Mouse (Mus musculus) left cerebral cortex, adult 9 months (tissue): ENCODE results near the gene Sstr3.

Source experiments
- DNase-seq, 2 experiments: peaks; one replicate each; pipeline ENCODE4 v3.0.0; 2022; ENCODE audit warnings: low spot score in 2 of 2

The Sstr3 gene

GRCm38 (mm10) chr15:78530671-78531450 is 13.6 kb downstream of the Sstr3 start, which contains the start of gene C1qtnf6:
TSS of gene C1qtnf6 (minus strand) at chr15:78531416.
- no peak for DNase-seq

- DNase-seq, result no peak
Measured at GRCm38 (mm10) chr15:78530141-78530540, 14.3 kb downstream of the Sstr3 start.

DNA sequence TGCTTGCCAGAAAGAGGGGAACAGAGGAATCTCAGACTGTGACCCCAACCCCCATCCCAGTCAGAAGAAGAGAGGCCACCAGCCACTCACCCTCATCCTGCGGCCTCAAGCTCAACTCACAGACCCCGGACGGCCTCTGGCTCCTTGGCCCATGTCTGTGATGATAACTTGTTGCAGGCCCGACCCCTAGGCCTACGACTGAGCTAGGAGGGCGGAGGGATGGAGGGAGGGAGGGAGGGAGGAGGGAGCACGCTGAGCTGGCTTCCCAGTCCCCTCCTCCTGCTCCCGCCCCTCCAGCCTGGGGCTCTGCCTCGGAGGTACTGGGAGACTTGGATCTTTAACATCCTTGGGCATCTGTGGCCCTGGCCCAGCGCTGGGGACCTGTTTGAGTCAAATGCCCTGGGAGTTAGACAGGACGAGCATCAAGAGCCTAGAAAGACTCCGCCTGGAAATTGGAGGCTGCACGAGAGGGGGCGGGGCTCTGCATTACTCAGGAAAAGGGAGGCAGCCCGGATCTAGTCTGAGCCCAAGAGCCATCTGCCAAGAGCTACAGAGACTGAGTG is 15.0 kb downstream of the Sstr3 start:
- DNase-seq, result peak in 1 of 2 experiments; percentile 70

GRCm38 (mm10) chr15:78528726-78529411 is 15.6 kb downstream of the Sstr3 start:
- no peak for DNase-seq

DNA sequence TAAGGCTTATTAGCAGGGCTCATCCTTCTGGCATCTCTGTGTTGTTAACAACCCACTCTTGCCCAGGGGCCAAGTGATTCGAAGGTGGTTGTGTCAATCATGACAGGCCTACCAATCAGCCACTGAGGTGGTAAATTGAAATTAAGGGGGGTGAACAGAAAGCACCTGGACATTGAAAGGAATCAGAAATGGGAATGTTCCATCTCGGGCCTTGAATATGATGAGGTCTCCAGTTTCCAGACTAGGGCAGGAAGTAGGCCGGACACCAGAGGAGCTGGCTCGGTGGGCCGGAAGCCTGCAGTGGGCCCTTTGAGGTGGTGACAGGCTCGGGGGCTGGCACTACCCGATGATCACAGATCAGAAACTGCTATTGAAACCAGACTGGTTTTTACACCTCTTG is 16.5 kb downstream of the Sstr3 start:
- peak in 1 of 2 experiments; percentile 59 for DNase-seq

GRCm38 (mm10) chr15:78524163-78524562 is 20.3 kb downstream of the Sstr3 start:
- no peak for DNase-seq

DNA sequence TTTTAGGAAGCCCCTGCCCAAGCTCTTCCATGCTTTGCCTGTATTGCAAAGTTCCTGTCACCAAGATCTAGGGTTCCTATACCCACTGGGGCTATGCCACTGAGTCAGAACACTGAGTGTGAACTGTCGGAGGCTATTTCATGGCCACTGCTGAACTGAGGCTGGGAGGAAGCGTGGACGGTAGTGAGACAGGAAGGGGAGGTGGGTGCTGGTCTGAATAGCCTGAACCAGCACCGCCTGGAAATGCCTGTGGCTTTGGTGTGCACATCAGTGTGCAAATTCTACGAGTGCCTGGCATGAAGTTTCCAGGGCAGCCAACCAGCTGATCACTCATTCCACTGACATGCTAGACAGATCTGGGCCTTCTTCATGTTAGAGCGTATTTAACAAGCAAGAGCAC is 22.6 kb downstream of the Sstr3 start:
- no peak for DNase-seq

DNA sequence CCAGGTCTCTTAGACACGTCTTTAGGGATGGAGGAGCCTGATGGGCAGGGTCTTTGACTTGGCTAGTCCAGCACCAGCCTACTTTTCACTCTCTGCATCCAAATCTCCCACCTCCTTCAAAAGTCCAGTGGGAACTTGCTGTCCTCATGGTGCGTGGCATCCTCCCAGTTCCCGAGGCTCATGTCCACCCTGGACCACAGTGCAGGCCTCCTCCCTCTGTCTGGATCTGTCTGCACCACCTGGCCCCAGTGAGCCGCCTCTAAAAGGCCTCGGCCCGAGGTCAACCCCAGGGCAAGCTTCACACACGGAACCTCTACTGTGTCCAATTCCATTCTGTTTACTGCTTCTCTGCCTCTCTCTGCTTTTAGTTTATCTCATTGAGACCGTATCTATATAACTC is 23.2 kb downstream of the Sstr3 start:
- no peak for DNase-seq

DNA sequence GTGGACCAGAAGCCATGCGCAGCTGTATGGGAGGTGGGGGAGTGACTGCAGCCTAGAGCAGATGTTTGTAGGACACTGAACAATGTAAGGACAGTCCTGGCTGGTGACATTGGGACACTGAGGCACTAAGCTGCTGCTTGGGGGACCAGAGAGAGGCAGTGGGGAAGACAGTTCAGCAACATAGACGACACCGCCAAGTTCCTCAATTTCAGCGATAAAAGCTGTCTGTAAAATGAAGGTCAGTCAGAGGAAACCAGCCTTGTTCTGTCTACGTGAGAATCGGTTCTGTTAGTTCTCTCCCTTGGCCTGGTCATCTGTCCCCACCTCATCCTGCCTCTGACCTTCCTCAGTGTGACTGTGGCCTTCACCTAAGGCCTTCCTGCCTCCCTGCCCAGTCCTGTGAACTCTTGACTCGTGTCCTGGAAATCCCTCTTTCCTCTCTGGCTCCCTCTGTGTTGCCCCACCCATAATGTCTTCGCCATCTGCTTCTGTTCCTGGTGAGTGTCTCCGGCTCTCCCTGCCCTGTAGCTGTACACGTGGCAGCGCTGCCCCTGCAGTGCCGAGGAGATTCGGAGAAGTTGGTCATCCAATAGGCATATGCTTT is 24.3 kb downstream of the Sstr3 start:
- DNase-seq, result no peak

DNA sequence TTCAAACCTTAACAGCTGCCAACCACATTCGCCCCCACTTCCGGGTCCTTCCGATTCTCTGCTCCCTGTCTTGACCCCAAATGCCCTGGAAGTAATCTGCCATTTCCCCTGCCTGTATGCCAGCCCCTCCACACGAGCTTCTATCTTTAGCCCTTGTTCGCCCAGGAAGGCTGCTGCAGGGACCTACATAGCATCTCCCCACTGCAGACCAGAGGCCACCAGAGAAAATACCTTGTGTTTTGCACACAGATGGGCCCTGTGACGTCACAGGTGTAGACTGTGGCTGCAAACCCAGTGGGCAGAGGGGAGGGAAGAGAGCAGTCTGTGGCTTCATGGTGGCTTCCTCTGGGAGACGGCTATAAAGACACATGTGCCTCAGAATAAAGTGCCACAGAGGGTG is 26.3 kb downstream of the Sstr3 start:
- no peak for DNase-seq

GRCm38 (mm10) chr15:78515759-78516158 is 28.7 kb downstream of the Sstr3 start:
- DNase-seq, result no peak

- peak; percentile 40 to 86 for DNase-seq
Measured at GRCm38 (mm10) chr15:78514393-78515146, 29.9 kb downstream of the Sstr3 start.

- no peak for DNase-seq
Measured at GRCm38 (mm10) chr15:78513019-78513418, 31.5 kb downstream of the Sstr3 start.

GRCm38 (mm10) chr15:78511951-78512350 is 32.5 kb downstream of the Sstr3 start:
- DNase-seq, result no peak

GRCm38 (mm10) chr15:78510736-78511135 is 33.7 kb downstream of the Sstr3 start:
- no peak for DNase-seq

- DNase-seq, result no peak
Measured at GRCm38 (mm10) chr15:78510121-78510576, 34.3 kb downstream of the Sstr3 start.

GRCm38 (mm10) chr15:78509297-78509899 is 35.1 kb downstream of the Sstr3 start:
- no peak for DNase-seq

- DNase-seq, result no peak
Measured at GRCm38 (mm10) chr15:78508443-78508842, 36.0 kb downstream of the Sstr3 start.

GRCm38 (mm10) chr15:78505541-78505940 is 38.9 kb downstream of the Sstr3 start:
- DNase-seq, result no peak

GRCm38 (mm10) chr15:78504816-78505215 is 39.7 kb downstream of the Sstr3 start:
- DNase-seq, result no peak

GRCm38 (mm10) chr15:78504013-78504412 is 40.5 kb downstream of the Sstr3 start:
- no peak for DNase-seq
